Mouse (Mus musculus): ENCODE measurements at regions not wholly inside any gene's neighbourhood (a gene's known extent, or its start where the extent isn't known, plus 50 kb on each side); places are given as distances from the start of the nearest gene placed in this dataset.
"Not testable (repeated sequence)": the region's sequence is repeated elsewhere in the genome, so short reads cannot be mapped to it uniquely, and the experiment has no call there.

DNA sequence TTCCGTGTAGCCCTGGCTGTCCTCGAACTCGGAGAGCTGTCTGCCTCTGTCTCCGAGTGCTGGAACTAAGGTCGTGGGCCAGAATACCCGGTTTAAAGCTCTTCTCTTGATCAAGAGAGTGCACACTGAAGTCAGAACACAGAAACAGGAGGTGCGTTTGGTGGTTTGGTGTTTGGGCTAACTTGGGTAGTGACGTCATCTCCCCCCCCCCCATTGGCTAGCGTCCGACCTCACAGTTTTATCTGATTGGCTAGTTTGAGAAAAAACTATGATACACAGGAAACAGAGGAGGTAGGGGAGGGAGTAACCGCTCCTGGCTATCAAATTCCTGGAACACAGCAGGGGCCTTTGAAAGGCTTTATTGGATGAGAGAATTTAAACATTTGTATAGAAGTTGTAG is 60.2 kb upstream of the Pim1 start:
- ATAC-seq (ENCODE audit: extremely low read depth, insufficient number of reproducible peaks, low FRiP score, low TSS enrichment) = no peak
- no peak overlapping the region for H3K4me2 ChIP-seq
- no peaks in the 10 kb centered on the region for H3K27me3 ChIP-seq (replicated peaks)
- peaks cover 66% of the 10 kb centered on the region for H3K4me1 ChIP-seq
- H3K4me3 ChIP-seq = no peak overlapping the region
- no peak overlapping the region for H3K9ac ChIP-seq
- no peaks in the 10 kb centered on the region for H3K9me3 ChIP-seq
- H3K27ac ChIP-seq (replicated peaks) = no peak overlapping the region
- WGBS = 75% methylated on average over 11 of the region's 11 CpGs
- H3K36me3 ChIP-seq = no peaks in the 10 kb centered on the region

DNA sequence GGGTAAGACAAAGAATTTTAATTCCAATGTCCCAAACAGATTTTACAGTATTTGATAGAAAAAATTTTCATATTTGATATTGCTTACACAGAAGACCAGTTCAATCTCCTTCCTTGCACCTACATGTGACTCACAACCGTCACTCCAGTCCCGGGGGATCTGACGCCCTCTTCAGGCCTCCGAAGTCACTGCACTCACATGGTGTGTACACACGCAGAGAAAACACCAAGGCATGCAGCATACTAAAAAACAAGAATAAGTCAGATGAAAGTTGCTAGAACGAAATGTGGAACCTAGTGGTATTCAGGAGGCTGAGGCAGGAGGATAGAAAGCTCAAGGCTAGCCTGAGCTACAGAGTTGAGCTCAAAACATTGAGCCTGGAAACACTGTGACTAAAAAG is 59.7 kb upstream of the Pim1 start:
- no peak for ATAC-seq (ENCODE audit: extremely low read depth, insufficient number of reproducible peaks, low FRiP score, low TSS enrichment)

DNA sequence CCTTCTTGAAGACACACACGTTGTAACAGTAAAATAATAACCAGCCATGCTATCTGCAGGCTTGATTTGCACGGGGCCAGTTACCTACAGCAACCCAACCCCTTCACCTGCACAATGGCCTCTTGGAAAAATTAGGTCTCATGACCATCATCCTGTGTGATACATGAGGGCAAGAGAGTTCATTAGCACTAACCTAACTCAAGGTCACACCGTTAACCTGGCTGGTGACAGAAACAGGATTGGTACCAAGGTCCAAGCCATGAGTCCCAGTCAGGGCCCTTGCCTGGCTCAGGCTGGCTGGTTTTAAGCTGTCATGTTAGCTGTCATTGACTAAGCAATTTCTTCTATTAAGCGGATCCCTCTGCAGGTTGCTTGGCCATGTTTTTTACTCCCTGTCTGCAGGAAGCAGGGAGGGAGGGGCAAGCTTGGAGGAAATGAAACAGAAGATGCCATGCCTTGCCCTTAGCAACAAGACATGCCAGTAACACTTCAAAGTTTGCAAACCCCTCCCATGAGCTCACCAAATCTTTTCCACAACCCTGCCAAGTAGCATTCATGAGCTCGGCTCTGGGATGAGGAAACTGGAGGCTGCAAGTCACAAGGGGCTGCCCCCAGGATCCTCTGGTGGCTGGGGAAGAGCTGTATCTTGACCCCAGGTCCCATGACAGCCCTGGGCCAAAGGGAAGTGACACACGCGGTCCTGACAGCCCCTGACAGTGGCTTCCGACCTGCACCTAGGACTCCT is 58.8 kb upstream of the Pim1 start:
- Histone ChIP-seq H3K9me3 (no peaks in the 10 kb centered on the region), H3K4me3 (no peak overlapping the region), H3K4me2 (no peak overlapping the region), H3K27me3 (replicated peaks) (no peaks in the 10 kb centered on the region), H3K4me1 (peaks cover 71% of the 10 kb centered on the region), H3K9ac (no peak overlapping the region), H3K27ac (replicated peaks) (peak overlapping the region; percentile 97), H3K36me3 (no peaks in the 10 kb centered on the region)
- WGBS = 58% methylated on average over 8 of the region's 8 CpGs
- no peak for ATAC-seq (ENCODE audit: extremely low read depth, insufficient number of reproducible peaks, low FRiP score, low TSS enrichment)

More for the DNA sequence above, 59.7 kb upstream of the Pim1 start:
- WGBS = 95% methylated on average over 6 of the region's 6 CpGs
- H3K27ac ChIP-seq (replicated peaks) = no peak overlapping the region
- no peak overlapping the region for H3K9ac ChIP-seq
- no peaks in the 10 kb centered on the region for H3K9me3 ChIP-seq
- no peak overlapping the region for H3K4me3 ChIP-seq
- H3K4me1 ChIP-seq = peaks cover 69% of the 10 kb centered on the region
- H3K36me3 ChIP-seq = no peaks in the 10 kb centered on the region
- H3K4me2 ChIP-seq = no peak overlapping the region
- H3K27me3 ChIP-seq (replicated peaks) = no peaks in the 10 kb centered on the region

DNA sequence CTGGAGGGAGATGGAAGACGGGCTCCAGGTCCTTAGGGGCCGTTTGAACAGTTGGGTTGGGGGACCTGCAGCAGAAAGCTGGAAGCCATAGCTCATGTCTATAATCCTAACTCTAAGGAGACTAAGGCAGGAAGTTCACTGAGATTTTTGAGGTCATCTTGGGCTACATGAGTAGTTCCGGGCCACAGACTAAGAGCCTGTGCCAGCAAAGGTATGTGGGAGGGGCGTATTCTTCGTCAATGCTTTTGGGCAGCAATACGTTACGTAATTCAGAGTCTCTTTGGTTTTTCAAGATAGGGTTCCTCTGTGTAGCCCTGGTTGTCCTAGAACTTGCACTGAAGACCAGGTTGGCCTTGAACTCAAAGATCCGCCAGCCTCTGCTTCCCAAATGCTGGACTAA is 57.9 kb upstream of the Pim1 start:
- H3K4me1 ChIP-seq = peaks cover 80% of the 10 kb centered on the region
- H3K4me2 ChIP-seq = peak overlapping the region; percentile 46; the same call in 1 of the 2 replicates
- H3K4me3 ChIP-seq = no peak overlapping the region
- H3K36me3 ChIP-seq = no peaks in the 10 kb centered on the region
- H3K9ac ChIP-seq = no peak overlapping the region; the same call in 1 of the 2 replicates
- no peaks in the 10 kb centered on the region for H3K9me3 ChIP-seq
- peak overlapping the region; percentile 97 for H3K27ac ChIP-seq (replicated peaks)
- H3K27me3 ChIP-seq (replicated peaks) = no peaks in the 10 kb centered on the region
- whole genome bisulfite sequencing = 89% methylated on average over 8 of the region's 8 CpGs
- no peak for ATAC-seq (ENCODE audit: extremely low read depth, insufficient number of reproducible peaks, low FRiP score, low TSS enrichment)

DNA sequence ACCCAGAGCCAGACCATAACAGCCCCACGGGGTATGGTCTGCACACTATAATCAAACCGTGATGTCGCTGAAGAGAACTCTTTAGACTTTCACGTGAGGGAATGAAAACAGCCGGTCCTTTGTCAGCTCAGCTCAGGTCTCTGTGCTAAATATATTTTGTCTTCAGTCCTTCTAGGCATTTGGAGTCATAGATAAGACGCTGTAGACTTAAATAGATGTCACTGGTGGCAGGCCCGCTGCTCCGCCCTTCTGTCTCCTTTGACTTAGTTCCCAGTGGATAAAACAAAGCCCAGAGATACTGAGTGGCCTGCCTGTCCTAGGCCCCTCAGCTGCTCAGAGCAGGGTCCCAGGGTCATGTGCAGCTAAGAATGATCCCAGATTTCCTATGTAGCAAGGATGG is 57.2 kb upstream of the Pim1 start:
- Histone ChIP-seq H3K9ac (peak overlapping the region; percentile 71), H3K36me3 (no peaks in the 10 kb centered on the region), H3K27ac (replicated peaks) (peak overlapping the region; percentile 97), H3K4me1 (peaks cover 81% of the 10 kb centered on the region), H3K9me3 (no peaks in the 10 kb centered on the region), H3K4me2 (peak overlapping the region; percentile 46), H3K4me3 (0 out of 2 replicates have a peak overlapping the region, but pooled peaks have one; percentile 8), H3K27me3 (replicated peaks) (no peaks in the 10 kb centered on the region)
- 15% methylated on average over 8 of the region's 8 CpGs for WGBS
- ATAC-seq (ENCODE audit: extremely low read depth, insufficient number of reproducible peaks, low FRiP score, low TSS enrichment) = no peak

DNA sequence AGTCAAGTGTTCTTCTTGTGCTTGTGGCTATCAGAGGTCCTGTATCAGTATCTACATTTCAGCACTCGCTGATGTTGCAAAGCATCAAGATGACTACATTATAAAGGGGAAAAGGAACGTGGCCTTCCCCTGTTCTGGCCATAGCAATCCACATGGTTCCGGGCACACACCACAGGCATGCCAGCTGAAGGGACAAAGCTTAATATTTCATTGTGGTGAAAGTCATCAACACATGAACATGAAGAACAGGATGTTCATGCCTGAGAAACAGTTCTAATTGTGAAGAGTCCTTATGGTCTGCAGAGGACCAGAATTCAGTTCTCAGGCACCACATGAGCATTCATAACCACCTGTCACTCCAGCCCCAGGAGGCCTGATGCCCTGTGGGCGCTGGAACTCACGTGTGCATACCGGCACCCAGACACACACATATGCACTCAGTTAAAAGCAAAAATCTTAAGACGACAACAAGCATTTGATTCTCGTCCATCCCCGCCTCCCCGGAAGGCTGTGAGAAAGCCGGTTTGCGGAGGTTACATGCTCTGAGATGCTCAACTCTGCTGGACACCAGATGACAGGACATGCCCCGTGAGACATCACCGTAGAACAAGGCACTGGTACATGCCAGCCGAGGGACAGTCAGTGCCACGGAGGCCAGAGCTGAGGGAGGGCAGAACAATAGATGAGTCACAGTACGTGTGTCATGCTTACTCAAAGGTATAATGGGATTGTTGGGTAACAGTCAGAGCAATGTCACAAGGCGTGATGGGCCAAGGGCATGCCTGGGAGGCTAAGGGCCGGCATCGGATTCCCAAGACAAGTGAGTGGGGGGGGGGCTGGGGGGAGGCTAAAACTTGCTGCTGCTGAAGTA is 56.2 kb upstream of the Pim1 start:
- Histone ChIP-seq H3K9me3 (no peaks in the 10 kb centered on the region), H3K27me3 (replicated peaks) (no peaks in the 10 kb centered on the region), H3K4me2 (0 out of 2 replicates have a peak overlapping the region, but pooled peaks have one; percentile 46), H3K36me3 (no peaks in the 10 kb centered on the region), H3K27ac (replicated peaks) (peak overlapping the region; percentile 97), H3K9ac (peak overlapping the region; percentile 71), H3K4me1 (peaks cover 83% of the 10 kb centered on the region), H3K4me3 (no peak overlapping the region)
- ATAC-seq (ENCODE audit: extremely low read depth, insufficient number of reproducible peaks, low FRiP score, low TSS enrichment) = no peak
- WGBS = 68% methylated on average over 20 of the region's 20 CpGs

DNA sequence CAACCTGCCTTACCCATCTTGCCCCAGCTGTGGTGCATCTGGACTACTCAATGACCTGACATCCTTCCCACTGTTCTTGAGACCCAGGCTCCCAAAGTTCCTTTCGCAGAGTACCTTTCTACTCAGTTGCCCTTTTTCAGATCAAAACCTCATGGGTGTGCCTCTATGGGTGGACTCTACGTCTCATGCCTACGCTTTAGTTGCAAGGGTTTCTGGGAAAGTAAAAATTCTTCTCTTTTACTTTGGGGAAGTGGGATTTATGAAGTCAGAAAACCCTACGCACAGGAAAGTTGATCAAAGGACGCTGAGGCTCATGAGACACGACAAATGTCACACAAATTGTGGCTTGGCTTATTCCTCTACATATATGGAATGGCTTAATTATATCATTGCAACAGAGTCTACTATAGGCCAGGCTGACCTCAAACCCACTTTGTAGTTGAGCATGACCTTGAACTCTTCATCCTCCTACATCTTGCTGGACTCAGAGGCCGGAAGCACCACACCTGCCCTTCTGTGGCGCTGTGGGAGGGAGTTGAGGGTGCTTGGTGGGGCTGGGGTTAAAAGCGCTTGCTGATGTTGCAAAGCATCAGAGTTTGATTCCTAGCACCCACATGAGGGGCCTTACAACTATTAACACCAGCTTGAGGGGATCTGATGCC is 55.1 kb upstream of the Pim1 start:
- H3K4me1 ChIP-seq = peaks cover 89% of the 10 kb centered on the region
- no peak for ATAC-seq (ENCODE audit: extremely low read depth, insufficient number of reproducible peaks, low FRiP score, low TSS enrichment)
- peak overlapping the region; percentile 97 for H3K27ac ChIP-seq (replicated peaks)

DNA sequence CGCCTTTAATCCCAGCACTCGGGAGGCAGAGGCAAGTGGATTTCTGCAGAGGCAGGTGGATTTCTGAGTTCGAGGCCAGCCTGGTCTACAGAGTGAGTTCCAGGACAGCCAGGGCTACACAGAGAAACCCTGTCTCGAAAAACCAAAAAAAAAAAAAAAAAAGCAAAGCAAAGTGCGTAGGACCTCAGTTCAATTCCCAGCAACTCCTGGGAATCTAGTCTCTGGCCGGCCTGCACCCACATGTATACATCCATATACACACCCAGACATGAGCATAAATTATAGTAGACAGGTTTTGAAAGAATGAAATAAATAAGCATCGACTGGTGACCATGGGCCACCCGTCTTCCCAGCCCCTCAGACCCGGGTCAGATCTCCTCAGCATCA is 54.1 kb upstream of the Pim1 start:
- H3K27ac ChIP-seq (replicated peaks) = peak overlapping the region; percentile 94
- not testable (repeated sequence) for H3K36me3 ChIP-seq; ATAC-seq (ENCODE audit: extremely low read depth, insufficient number of reproducible peaks, low FRiP score, low TSS enrichment); H3K27me3 ChIP-seq (replicated peaks); H3K9me3 ChIP-seq
- peak overlapping the region; percentile 76 for H3K4me2 ChIP-seq
- WGBS = 68% methylated on average over 9 of the region's 9 CpGs
- peak overlapping the region; percentile 81 for H3K9ac ChIP-seq
- H3K4me1 ChIP-seq = peaks cover 90% of the 10 kb centered on the region
- peak overlapping the region; percentile 55 for H3K4me3 ChIP-seq

More for the DNA sequence above, 55.1 kb upstream of the Pim1 start:
- 91% methylated on average over 9 of the region's 9 CpGs for WGBS
- no peaks in the 10 kb centered on the region for H3K27me3 ChIP-seq (replicated peaks)
- H3K4me2 ChIP-seq = 0 out of 2 replicates have a peak overlapping the region, but pooled peaks have one; percentile 5
- no peak overlapping the region for H3K4me3 ChIP-seq
- no peaks in the 10 kb centered on the region for H3K9me3 ChIP-seq
- peak overlapping the region; percentile 14; the same call in 1 of the 2 replicates for H3K9ac ChIP-seq
- no peaks in the 10 kb centered on the region for H3K36me3 ChIP-seq

DNA sequence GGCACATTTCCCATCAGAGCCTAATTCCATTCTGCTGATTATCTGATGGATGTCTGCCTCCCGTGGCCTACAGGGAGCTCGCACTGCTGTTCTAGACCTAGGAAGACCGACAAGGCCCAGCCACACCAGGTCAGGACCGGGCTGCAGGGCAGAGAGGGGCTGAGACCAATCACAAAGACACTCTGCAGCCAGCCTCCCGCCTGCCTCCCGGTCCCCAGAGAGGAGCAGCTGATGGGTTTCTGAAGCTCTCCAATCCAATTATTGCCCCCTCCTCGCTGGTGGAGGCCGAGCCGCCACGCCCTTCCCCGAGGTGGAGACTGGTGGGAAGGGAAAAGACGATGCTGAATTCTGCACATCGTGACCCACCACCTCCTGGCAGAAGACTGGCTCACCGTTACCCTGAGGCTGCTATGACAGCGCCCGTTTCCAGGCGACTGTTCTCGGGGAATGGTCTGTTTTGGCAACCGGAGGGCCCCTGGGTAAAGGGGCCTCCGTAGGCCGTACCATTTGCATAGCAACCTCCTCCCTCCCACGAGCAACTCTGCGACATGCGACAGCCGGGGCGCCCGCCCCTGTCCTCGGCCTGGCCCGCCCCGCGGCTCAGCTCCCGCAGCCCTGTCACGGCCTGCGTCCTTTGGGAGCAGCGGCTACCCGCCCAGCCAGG is 53.5 kb upstream of the Pim1 start:
- peak; percentile 76 for ATAC-seq (ENCODE audit: extremely low read depth, insufficient number of reproducible peaks, low FRiP score, low TSS enrichment)
- H3K9me3 ChIP-seq = no peaks in the 10 kb centered on the region
- 2% methylated on average over 36 of the region's 36 CpGs for WGBS
- H3K9ac ChIP-seq = peak overlapping the region; percentile 81
- H3K36me3 ChIP-seq = no peaks in the 10 kb centered on the region
- H3K4me1 ChIP-seq = peaks cover 90% of the 10 kb centered on the region
- H3K4me3 ChIP-seq = peak overlapping the region; percentile 55
- peak overlapping the region; percentile 94 for H3K27ac ChIP-seq (replicated peaks)
- H3K27me3 ChIP-seq (replicated peaks) = no peaks in the 10 kb centered on the region
- H3K4me2 ChIP-seq = peak overlapping the region; percentile 76

DNA sequence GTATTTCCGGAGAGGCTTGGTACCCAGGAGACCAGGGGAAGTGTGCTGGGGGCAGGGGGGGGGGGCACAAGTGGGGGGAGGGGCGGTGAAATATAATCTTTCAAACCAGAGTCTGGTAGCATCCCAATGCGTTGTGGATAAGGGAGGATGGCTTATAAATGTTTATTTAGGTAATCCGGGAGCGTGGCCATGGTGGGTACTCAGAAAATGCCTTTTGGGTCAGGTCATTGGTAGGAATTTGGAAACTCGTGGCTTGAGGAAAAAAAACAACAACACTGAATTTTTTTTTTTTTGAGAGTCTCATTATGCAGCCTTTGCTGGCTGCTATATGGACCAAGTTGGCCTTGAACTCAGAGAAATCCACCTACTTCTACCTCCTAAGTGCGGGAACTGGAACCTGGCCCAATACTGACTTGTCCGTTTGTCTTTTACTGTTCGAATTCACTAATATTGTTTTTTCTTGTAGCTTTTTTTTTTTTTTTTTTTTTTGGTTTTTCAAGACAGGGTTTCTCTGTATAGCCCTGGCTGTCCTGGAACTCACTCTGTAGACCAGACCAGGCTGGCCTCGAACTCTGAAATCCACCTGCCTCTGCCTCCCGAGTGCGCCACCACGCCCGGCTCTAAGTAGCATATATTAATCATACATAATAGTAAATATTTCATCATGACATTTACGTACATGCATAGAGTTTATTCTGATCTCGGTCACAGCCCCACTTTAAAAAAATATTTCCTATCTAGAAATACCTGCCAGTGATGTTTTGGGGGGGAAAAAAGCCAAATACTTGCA is 52.8 kb upstream of the Pim1 start:
- H3K9ac ChIP-seq = peak overlapping the region; percentile 81
- H3K4me2 ChIP-seq = peak overlapping the region; percentile 76
- no peak for ATAC-seq (ENCODE audit: extremely low read depth, insufficient number of reproducible peaks, low FRiP score, low TSS enrichment)
- H3K4me1 ChIP-seq = peaks cover 90% of the 10 kb centered on the region
- no peaks in the 10 kb centered on the region for H3K9me3 ChIP-seq
- peak overlapping the region; percentile 94 for H3K27ac ChIP-seq (replicated peaks)
- no peaks in the 10 kb centered on the region for H3K27me3 ChIP-seq (replicated peaks)
- WGBS = 34% methylated on average over 16 of the region's 16 CpGs
- peak overlapping the region; percentile 55 for H3K4me3 ChIP-seq
- no peaks in the 10 kb centered on the region for H3K36me3 ChIP-seq
